Mouse (Mus musculus) C2C12 (cell line): Measurements from ENCODE around the gene Gm10681.
"Not testable (repeated sequence)": the region's sequence is repeated elsewhere in the genome, so short reads cannot be mapped to it uniquely, and the experiment has no call there.

ENCODE experiments used
- CEBPB ChIP-seq: IDR thresholded peaks from one replicate; pipeline ENCODE4 v1.6.1; 2011; ENCODE audit warnings: low read depth, mild to moderate bottlenecking, control low read depth, moderate library complexity
- CTCF ChIP-seq: IDR thresholded peaks from one replicate; pipeline ENCODE4 v1.5.1; 2011; ENCODE audit not compliant: control insufficient read depth, insufficient read depth, insufficient read length
- MAX ChIP-seq: IDR thresholded peaks from one replicate; pipeline ENCODE4 v1.6.1; 2011; ENCODE audit warnings: mild to moderate bottlenecking, control low read depth

- TF ChIP-seq CEBPB, MAX, CTCF: not testable (repeated sequence)
Observed at GRCm38 (mm10) chr3:98507229-98507628, 81.4 kb downstream of the Gm10681 start.
